Mouse (Mus musculus) MEL (cell line): ENCODE measurements around the gene Pla1a.

Experiments
- CTCF ChIP-seq, 3 experiments: IDR thresholded peaks in 2 of 3; conservative IDR thresholded peaks in 1 of 3; 2 replicates each; pipeline ENCODE4 v1.5.1; 2011 to 2012; ENCODE audit warnings: low read length in 3 of 3, low read depth in 2 of 3, mild to moderate bottlenecking in 2 of 3, improper control_type of control experiment in 1 of 3, inconsistent platforms in 1 of 3, mixed read lengths in 1 of 3, moderate library complexity in 1 of 3; ENCODE audit not compliant: control insufficient read depth in 1 of 3, insufficient read depth in 1 of 3, poor library complexity in 1 of 3, severe bottlenecking in 1 of 3
- ELF1 ChIP-seq: IDR thresholded peaks from 2 replicates; pipeline ENCODE4 v1.6.1; 2014; ENCODE audit warnings: low read depth, mild to moderate bottlenecking, inconsistent platforms, low read length, improper control_type of control experiment, moderate library complexity
- ETS1 ChIP-seq: IDR thresholded peaks from 2 replicates; pipeline ENCODE4 v1.6.1; 2012; ENCODE audit warnings: low read depth, mild to moderate bottlenecking, inconsistent platforms, low read length, improper control_type of control experiment, moderate library complexity
- HCFC1 ChIP-seq: IDR thresholded peaks from 2 replicates; pipeline ENCODE4 v1.6.1; 2012; ENCODE audit warnings: low read depth, mild to moderate bottlenecking, inconsistent platforms, low read length, improper control_type of control experiment, moderate library complexity
- JUND ChIP-seq: IDR thresholded peaks from 2 replicates; pipeline ENCODE4 v1.6.1; 2011; ENCODE audit warnings: low read depth, mild to moderate bottlenecking, improper control_type of control experiment, low read length
- MAFK ChIP-seq: IDR thresholded peaks from 2 replicates; pipeline ENCODE4 v1.6.1; 2011; ENCODE audit warnings: low read depth, mild to moderate bottlenecking, low read length, improper control_type of control experiment, borderline replicate concordance
- POLR2A ChIP-seq, 2 experiments: IDR thresholded peaks; 2 replicates each; pipeline ENCODE4 v1.6.1; 2011 to 2012; ENCODE audit warnings: low read length in 2 of 2, mild to moderate bottlenecking in 2 of 2, control low read depth in 1 of 2, improper control_type of control experiment in 1 of 2, low read depth in 1 of 2, moderate library complexity in 1 of 2; ENCODE audit not compliant: control insufficient read depth in 1 of 2, insufficient read depth in 1 of 2, poor library complexity in 1 of 2
- POLR2AphosphoS5 ChIP-seq: IDR thresholded peaks from 2 replicates; pipeline ENCODE4 v1.6.1; 2012; ENCODE audit warnings: low read depth, borderline replicate concordance, mild to moderate bottlenecking, inconsistent platforms, low read length, moderate library complexity, mixed read lengths
- SMC3 ChIP-seq: IDR thresholded peaks from 2 replicates; pipeline ENCODE4 v1.6.1; 2011; ENCODE audit warnings: low read depth, low read length, improper control_type of control experiment
- ZKSCAN1 ChIP-seq: IDR thresholded peaks from 2 replicates; pipeline ENCODE4 v1.6.1; 2012; ENCODE audit warnings: low read depth, mild to moderate bottlenecking, inconsistent platforms, low read length, improper control_type of control experiment, moderate library complexity

GRCm38 (mm10) chr16:38450707-38451106 lies 17.8 kb upstream of the Pla1a start:
- no peak for TF ChIP-seq ETS1
- TF ChIP-seq CTCF (IDR thresholded peaks at IDR 0.05 in 2 of 3, conservative IDR thresholded peaks at IDR 0.05 in 1 of 3; ENCODE audit: control insufficient read depth in 1 of 3, insufficient read depth in 1 of 3, low read depth in 2 of 3, low read length in 3 of 3, poor library complexity in 1 of 3, severe bottlenecking in 1 of 3): no peak
- no peak for TF ChIP-seq MAFK
- no peak for TF ChIP-seq SMC3
- no peak for TF ChIP-seq HCFC1
- no peak for TF ChIP-seq POLR2AphosphoS5
- no peak for TF ChIP-seq ZKSCAN1
- TF ChIP-seq JUND: no peak
- TF ChIP-seq POLR2A (IDR thresholded peaks at IDR 0.05; ENCODE audit: control insufficient read depth in 1 of 2, insufficient read depth in 1 of 2, low read depth in 1 of 2, low read length in 2 of 2, poor library complexity in 1 of 2): no peak
- TF ChIP-seq ELF1: no peak
